Mouse (Mus musculus) brain, embryonic 14.5 days (tissue): ENCODE measurements around the gene Hps4.

Experiments
- CTCF ChIP-seq: fragments of 200-500 bp; IDR thresholded peaks from 2 replicates; pipeline ENCODE4 v1.5.1; 2012; ENCODE audit warnings: inconsistent platforms, mild to moderate bottlenecking, moderate library complexity, borderline replicate concordance; ENCODE audit not compliant: insufficient read depth, insufficient read length; ENCODE audit errors: extremely low read depth
- POLR2A ChIP-seq: fragments of 200-500 bp; IDR thresholded peaks from 2 replicates; pipeline ENCODE4 v1.6.1; 2012; ENCODE audit warnings: mild to moderate bottlenecking, inconsistent platforms, borderline replicate concordance; ENCODE audit not compliant: poor library complexity, insufficient read depth, insufficient read length, severe bottlenecking; ENCODE audit errors: extremely low read depth

GRCm38 (mm10) chr5:112317328-112317727, 25.6 kb upstream of the Hps4 start:
- TF ChIP-seq CTCF: no peak
- no peak for TF ChIP-seq POLR2A
